Comparison of ENCODE assay signal across 23 mouse cellular contexts in the genomic region with DNA sequence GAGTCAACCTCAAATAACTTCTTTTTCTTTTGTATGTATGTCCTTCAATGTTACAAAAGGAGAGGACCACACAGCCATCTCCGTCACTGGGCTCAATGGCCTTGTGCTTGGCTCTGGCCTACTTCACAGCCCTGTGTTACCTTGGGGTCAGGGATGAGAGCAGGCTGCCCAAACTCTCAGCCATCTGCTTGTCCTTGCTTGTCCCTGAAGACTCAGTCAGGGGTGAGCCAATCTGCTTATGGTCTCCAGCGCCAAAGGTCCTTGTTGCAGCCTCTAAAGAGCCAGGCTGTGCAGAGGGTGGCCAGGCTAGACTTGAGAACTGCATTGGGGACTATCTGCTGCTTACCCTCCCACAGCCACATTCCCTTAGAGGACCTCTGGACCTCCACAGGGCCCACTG. TPM values are rescaled to one million over a fixed set of nuclear protein-coding genes. Genes with fewer than 3 reads are reported as not detected.
DNase-seq lines count a peak whose midpoint lies in the region; TF ChIP-seq lines count a peak whose summit lies in the region.
"Had no signal": no experiment of that assay in that cellular context is flagged by ENCODE, and none has a peak within 500 bp of the region (broad histone marks: within the 10 kb centered on the region; RNA-seq: fewer than 3 reads in every experiment).

No protein-coding gene starts in this region.

- TF ChIP-seq POLR2A in testis, adult 2 months (IDR thresholded peaks at IDR 0.05; ENCODE audit: control insufficient read depth, low read depth, low read length) = no peak

- H3K4me1 ChIP-seq in testis, adult 2 months (ENCODE audit: control insufficient read depth, insufficient read depth, low read length) = no peaks in the 10 kb centered on the region; the same call in 1 of the 2 replicates
- no peaks in the 10 kb centered on the region; the same call in 1 of the 2 replicates for H3K4me1 ChIP-seq in brown adipose tissue, adult 24 weeks (ENCODE audit: control insufficient read depth, insufficient read depth, insufficient read length, low read length)
- H3K4me1 ChIP-seq: forebrain, embryonic 13.5 days; hindbrain, embryonic 12.5 days; midbrain, embryonic 15.5 days; neural tube, embryonic 13.5 days had no signal

- TF ChIP-seq CTCF in testis, adult 2 months (IDR thresholded peaks at IDR 0.05; ENCODE audit: control insufficient read depth, insufficient read depth, insufficient replicate concordance, low read depth, low read length) = no peak

- peak overlapping the region; percentile 42 for H3K27ac ChIP-seq in testis, adult 2 months (ENCODE audit: control insufficient read depth, insufficient read depth, low read depth, low read length)
- H3K27ac ChIP-seq in brown adipose tissue, adult 24 weeks (replicated peaks; ENCODE audit: low read depth, low read length) = peak overlapping the region; percentile 39
- H3K27ac ChIP-seq: forebrain, embryonic 13.5 days; gastrocnemius, adult 2 months; heart, embryonic 13.5 days; hindbrain, embryonic 12.5 days; left cerebral cortex, adult 2 months; limb, embryonic 10.5 days; midbrain, embryonic 15.5 days; neural tube, embryonic 13.5 days had no signal

- no peak for DNase-seq in testis, postnatal 10 days (ENCODE audit: low spot score)
- DNase-seq in cerebellum, adult 9-10 months = peak; percentile 48
- no peak for DNase-seq in layer of hippocampus, adult 11-12 months (ENCODE audit: low spot score)
- DNase-seq in liver = no peak
- no peak for DNase-seq in T-cell, adult 2 months (ENCODE audit: low spot score)
- DNase-seq: gastrocnemius, adult 2 months; heart, postnatal 14 days; kidney, adult 18-20 months; kidney, postnatal 4 days; layer of hippocampus, adult 9-11 months; lung, postnatal 4 days; thymus, adult 18-20 months; thymus, postnatal 36 days had no signal

- no peaks in the 10 kb centered on the region for H3K36me3 ChIP-seq in testis, adult 2 months (ENCODE audit: control insufficient read depth, insufficient read depth, low read length)
- H3K36me3 ChIP-seq: heart, embryonic 13.5 days; hindbrain, embryonic 12.5 days; limb, embryonic 10.5 days; midbrain, embryonic 15.5 days; neural tube, embryonic 13.5 days had no signal

- no peak overlapping the region for H3K4me3 ChIP-seq in testis, adult 2 months (ENCODE audit: control insufficient read depth, low read depth, low read length)
- H3K4me3 ChIP-seq in brown adipose tissue, adult 24 weeks (ENCODE audit: insufficient read depth, low read depth, low read length) = no peak overlapping the region
- H3K4me3 ChIP-seq: forebrain, embryonic 13.5 days; gastrocnemius, adult 2 months; heart, embryonic 13.5 days; hindbrain, embryonic 12.5 days; left cerebral cortex, adult 2 months; limb, embryonic 10.5 days; midbrain, embryonic 15.5 days; myocyte; neural tube, embryonic 13.5 days had no signal

- H3K27me3 ChIP-seq in testis, adult 2 months (ENCODE audit: control insufficient read depth, insufficient read depth, low read length) = no peaks in the 10 kb centered on the region

RNA-seq across cellular contexts. Expression of a gene that starts 26.2 kb away (rescaled TPM):
- polyA plus RNA-seq in testis, adult 2 months (2012; rRNA removed) = 60.0 and 60.1 TPM in 2 replicates
- 28.8 and 33.6 TPM in 2 replicates for polyA plus RNA-seq in brown adipose tissue, adult 24 weeks (2012; ENCODE audit: insufficient read depth, insufficient read length, missing spikeins)
